Mouse (Mus musculus) kidney, adult 2 months (tissue): ENCODE measurements around the gene Hoxa4.

ENCODE experiments used
- CTCF ChIP-seq: fragments of 200-500 bp; conservative IDR thresholded peaks from 2 replicates; pipeline ENCODE4 v1.5.1; 2011; ENCODE audit warnings: low read depth, mild to moderate bottlenecking, control low read depth, low read length, moderate library complexity, mixed read lengths; ENCODE audit not compliant: insufficient read depth, insufficient read length
- POLR2A ChIP-seq: fragments of 200-500 bp; IDR thresholded peaks from one replicate; pipeline ENCODE4 v1.6.1; 2011; ENCODE audit warnings: low read depth, low read length, control low read depth

DNA sequence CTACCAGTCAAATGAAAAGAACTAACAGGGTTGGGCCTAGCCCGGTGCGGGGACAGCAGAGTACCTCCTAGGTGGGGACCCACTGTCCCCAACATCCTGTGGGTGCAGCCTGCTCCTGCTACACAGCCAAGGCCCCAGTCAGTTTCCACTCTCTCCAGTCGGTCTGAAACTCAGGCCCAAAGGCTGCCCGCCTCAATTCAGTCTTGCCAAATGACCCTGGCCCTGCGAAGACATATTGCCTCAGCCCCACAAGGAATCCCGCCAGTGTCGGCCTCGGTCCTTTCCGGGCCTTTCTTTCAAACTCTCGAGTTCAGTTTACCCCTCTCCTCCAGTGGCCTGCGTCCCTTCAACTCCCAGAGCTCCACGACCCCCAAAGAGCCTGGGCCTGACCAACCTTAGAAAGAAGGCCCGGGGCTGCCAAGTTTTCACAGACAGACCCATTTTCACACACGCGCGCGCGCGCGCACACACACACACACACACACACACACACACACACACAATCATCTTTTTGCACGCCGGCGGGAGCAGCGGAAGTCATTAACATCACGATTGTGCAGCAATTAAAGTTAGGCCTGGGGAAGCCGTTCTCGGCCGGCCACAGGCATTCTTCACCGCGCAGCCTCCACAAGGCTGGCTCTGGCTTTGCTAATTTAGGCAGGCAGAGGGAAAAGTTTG is 8.7 kb upstream of the Hoxa4 start:
- TF ChIP-seq CTCF (no peak), POLR2A (no peak)
